Mouse (Mus musculus) heart, embryonic 14.5 days (tissue): ENCODE measurements around the gene Gm21970. TPM values are rescaled to one million over a fixed set of nuclear protein-coding genes. Genes with fewer than 3 reads are reported as not detected.
A peak's percentile ranks its signal among the peaks of the same experiment; 100 is the strongest.

Source experiments
- ATAC-seq: fragments of 200-750 bp; cut with Nextera tagmentation; 2 replicates; pipeline ENCODE4 v1.8.0; 2017; ENCODE audit warnings: low read depth, moderate TSS enrichment; ENCODE audit not compliant: insufficient number of reproducible peaks, insufficient read depth, low FRiP score
- H3K27ac ChIP-seq, 2 experiments: fragments of 200-500 bp in 1 of 2; fragments of 300-500 bp in 1 of 2; sonication (generic) in 1 of 2; replicated peaks in 1 of 2; 2 replicates each; pipeline ENCODE4 v1.5.1; 2012 to 2014; ENCODE audit warnings: low read depth in 2 of 2, low read length in 2 of 2, control low read depth in 1 of 2, mild to moderate bottlenecking in 1 of 2, mixed read lengths in 1 of 2; ENCODE audit not compliant: control insufficient read depth in 1 of 2, insufficient read depth in 1 of 2
- H3K27me3 ChIP-seq: fragments of 300-500 bp; sonication (generic); 2 replicates; pipeline ENCODE4 v1.6.1; 2014; ENCODE audit warnings: mild to moderate bottlenecking, low read length, control low read depth; ENCODE audit not compliant: control insufficient read depth, insufficient read depth
- H3K36me3 ChIP-seq: fragments of 300-500 bp; sonication (generic); 2 replicates; pipeline ENCODE4 v1.6.1; 2014; ENCODE audit warnings: mild to moderate bottlenecking, control low read depth, low read length, mixed read lengths; ENCODE audit not compliant: control insufficient read depth, insufficient read depth
- H3K4me1 ChIP-seq, 2 experiments: fragments of 200-500 bp in 1 of 2; fragments of 300-500 bp in 1 of 2; sonication (generic) in 1 of 2; 2 replicates each; pipeline ENCODE4 v1.6.1; 2012 to 2014; ENCODE audit warnings: low read length in 2 of 2, control low read depth in 1 of 2, mixed read lengths in 1 of 2; ENCODE audit not compliant: control insufficient read depth in 2 of 2, insufficient read depth in 2 of 2
- H3K4me2 ChIP-seq: fragments of 300-500 bp; sonication (generic); 2 replicates; pipeline ENCODE4 v1.6.1; 2014; ENCODE audit warnings: mild to moderate bottlenecking, low read length
- H3K4me3 ChIP-seq, 2 experiments: fragments of 200-500 bp in 1 of 2; fragments of 300-500 bp in 1 of 2; sonication (generic) in 1 of 2; 2 replicates each; pipeline ENCODE4 v1.5.1; 2012 to 2014; ENCODE audit warnings: low read length in 2 of 2, mild to moderate bottlenecking in 2 of 2, control low read depth in 1 of 2, low read depth in 1 of 2, moderate library complexity in 1 of 2; ENCODE audit not compliant: control insufficient read depth in 1 of 2, insufficient read depth in 1 of 2
- H3K9ac ChIP-seq: fragments of 300-500 bp; sonication (generic); 2 replicates; pipeline ENCODE4 v1.6.1; 2014; ENCODE audit warnings: mild to moderate bottlenecking, low read length
- H3K9me3 ChIP-seq: fragments of 300-500 bp; sonication (generic); 2 replicates; pipeline ENCODE4 v1.6.1; 2016; ENCODE audit warnings: low read length, control low read depth; ENCODE audit not compliant: control insufficient read depth
- WGBS: fragments of 180-500 bp; shearing (Covaris S2); extraction: QIAGEN DNeasy Blood & Tissue Kit; methylation state at CpG from one replicate; pipeline ENCODE4 v1.1.7; 2014; 5-methylcytosine and 5-hydroxymethylcytosine counted together
- polyA plus RNA-seq: library from polyadenylated mRNA; unstranded; fragments of >200 nt; fragmentation: Nextera tagmentation; extraction: Ambion mirVana; gene quantifications from 2 replicates; pipeline ENCODE4 v1.2.1, GENCODE M21; 2014

Gene Gm21970
- polyA plus RNA-seq, 1 experiment from 2014 or later, result not detected

- Histone ChIP-seq H3K4me2 (no peak overlapping the region), H3K4me3 (no peak overlapping the region), H3K9ac (no peak overlapping the region), H3K27me3 (no peaks in the 10 kb centered on the region), H3K9me3 (no peaks in the 10 kb centered on the region), H3K27ac (no peak overlapping the region), H3K36me3 (peaks cover 45% of the 10 kb centered on the region), H3K4me1 (peaks cover 13 to 23% of the 10 kb centered on the region in 2 experiments; a peak in 3 of 4 replicates)
- 86% methylated on average over 8 of the region's 8 CpGs for WGBS
- ATAC-seq, result no peak
Observed at GRCm38 (mm10) chr16:91404187-91404586, 12.7 kb downstream of the Gm21970 start.

- H3K27me3 ChIP-seq, result no peaks in the 10 kb centered on the region
- 0 out of 4 replicates have a peak overlapping the region, but pooled peaks of 1 of the 2 experiments have one; percentile 92 for H3K4me3 ChIP-seq
- H3K4me2 ChIP-seq, result 0 out of 2 replicates have a peak overlapping the region, but pooled peaks have one; percentile 70
- H3K27ac ChIP-seq, result peak overlapping the region in 1 of 2 experiments; percentile 92; a peak in 1 of 4 replicates
- H3K36me3 ChIP-seq, result peaks cover 52% of the 10 kb centered on the region
- 75% methylated on average over 10 of the region's 10 CpGs for WGBS
- H3K4me1 ChIP-seq, result peaks cover 13 to 27% of the 10 kb centered on the region in 2 experiments; a peak in 3 of 4 replicates
- H3K9me3 ChIP-seq, result no peaks in the 10 kb centered on the region
- peak overlapping the region; percentile 95 for H3K9ac ChIP-seq
- no peak for ATAC-seq
Observed at GRCm38 (mm10) chr16:91404828-91405577, 13.5 kb downstream of the Gm21970 start.

GRCm38 (mm10) chr16:91405640-91406584 is 14.4 kb downstream of the Gm21970 start, which contains the start of gene Il10rb:
Gene Il10rb, plus strand, starts transcription at chr16:91406164.
- no peaks in the 10 kb centered on the region for H3K9me3 ChIP-seq
- peaks cover 53% of the 10 kb centered on the region for H3K36me3 ChIP-seq
- peak within 1 kb of the TSS; percentile 80 to 92 for H3K27ac ChIP-seq
- WGBS, result 4% methylated on average over 48 of the region's 51 CpGs
- H3K9ac ChIP-seq, result peak within 1 kb of the TSS; percentile 95
- H3K4me3 ChIP-seq, result peak within 1 kb of the TSS; percentile 92 to 94
- peak within 1 kb of the TSS; percentile 70 for H3K4me2 ChIP-seq
- peaks cover 13 to 27% of the 10 kb centered on the region in 2 experiments; a peak in 3 of 4 replicates for H3K4me1 ChIP-seq
- H3K27me3 ChIP-seq, result no peaks in the 10 kb centered on the region
- ATAC-seq, result peak; percentile 86

GRCm38 (mm10) chr16:91406585-91407220 is 15.2 kb downstream of the Gm21970 start:
- Histone ChIP-seq H3K4me1 (peaks cover 13 to 27% of the 10 kb centered on the region in 2 experiments; a peak in 3 of 4 replicates), H3K4me2 (peak overlapping the region; percentile 70), H3K9me3 (no peaks in the 10 kb centered on the region), H3K36me3 (peaks cover 53% of the 10 kb centered on the region), H3K27ac (peak overlapping the region; percentile 80 to 92), H3K9ac (peak overlapping the region; percentile 95), H3K27me3 (no peaks in the 10 kb centered on the region), H3K4me3 (peak overlapping the region; percentile 92 to 94)
- no peak for ATAC-seq
- WGBS, result under 1% methylated on average over 13 of the region's 13 CpGs

GRCm38 (mm10) chr16:91413102-91413844 is 21.8 kb downstream of the Gm21970 start:
- H3K4me2 ChIP-seq, result no peak overlapping the region
- H3K9ac ChIP-seq, result no peak overlapping the region
- no peaks in the 10 kb centered on the region for H3K27me3 ChIP-seq
- no peaks in the 10 kb centered on the region for H3K9me3 ChIP-seq
- peaks cover 7 to 30% of the 10 kb centered on the region in 2 experiments for H3K4me1 ChIP-seq
- no peak overlapping the region for H3K4me3 ChIP-seq
- WGBS, result 56% methylated on average over 12 of the region's 12 CpGs
- no peak for ATAC-seq
- no peak overlapping the region for H3K27ac ChIP-seq
- peaks cover 85% of the 10 kb centered on the region for H3K36me3 ChIP-seq

- H3K27me3 ChIP-seq, result no peaks in the 10 kb centered on the region
- H3K4me2 ChIP-seq, result no peak overlapping the region
- no peak for ATAC-seq
- H3K9me3 ChIP-seq, result no peaks in the 10 kb centered on the region
- peaks cover 92% of the 10 kb centered on the region for H3K36me3 ChIP-seq
- WGBS, result 77% methylated on average over 9 of the region's 9 CpGs
- H3K27ac ChIP-seq, result peak overlapping the region in 1 of 2 experiments; percentile 93; a peak in 2 of 4 replicates
- peaks cover 7 to 22% of the 10 kb centered on the region in 2 experiments for H3K4me1 ChIP-seq
- H3K9ac ChIP-seq, result no peak overlapping the region
- no peak overlapping the region for H3K4me3 ChIP-seq
Observed at GRCm38 (mm10) chr16:91415391-91416189, 24.1 kb downstream of the Gm21970 start.
